Mouse (Mus musculus): ENCODE data around the gene Etl4.
A peak's percentile ranks its signal among the peaks of the same experiment; 100 is the strongest.

Etl4 gene

GRCm38 (mm10) chr2:20443671-20444440 is 534.3 kb downstream of the Etl4 start:
- ATAC-seq (ENCODE audit: low TSS enrichment), result no peak

GRCm38 (mm10) chr2:20445156-20446155 is 535.9 kb downstream of the Etl4 start:
- ATAC-seq (ENCODE audit: low TSS enrichment), result peak; percentile 62

- no peak for ATAC-seq (ENCODE audit: low TSS enrichment)
Measured at GRCm38 (mm10) chr2:20446180-20446579, 536.6 kb downstream of the Etl4 start.

GRCm38 (mm10) chr2:20450945-20451344 is 541.4 kb downstream of the Etl4 start:
- ATAC-seq (ENCODE audit: low TSS enrichment), result no peak

- no peak for ATAC-seq (ENCODE audit: low TSS enrichment)
Measured at GRCm38 (mm10) chr2:20453506-20454206, 544.1 kb downstream of the Etl4 start.

GRCm38 (mm10) chr2:20479199-20479598 is 569.6 kb downstream of the Etl4 start:
- no peak for ATAC-seq (ENCODE audit: low TSS enrichment)

- ATAC-seq (ENCODE audit: low TSS enrichment), result no peak
Measured at GRCm38 (mm10) chr2:20486137-20486788, 576.7 kb downstream of the Etl4 start.

- ATAC-seq (ENCODE audit: low TSS enrichment), result no peak
Measured at GRCm38 (mm10) chr2:20489090-20489489, 579.5 kb downstream of the Etl4 start.

- no peak for ATAC-seq (ENCODE audit: low TSS enrichment)
Measured at GRCm38 (mm10) chr2:20492125-20492524, 582.5 kb downstream of the Etl4 start.

GRCm38 (mm10) chr2:20493806-20494205 is 584.2 kb downstream of the Etl4 start:
- ATAC-seq (ENCODE audit: low TSS enrichment), result no peak

GRCm38 (mm10) chr2:20494666-20495065 is 585.1 kb downstream of the Etl4 start:
- ATAC-seq (ENCODE audit: low TSS enrichment), result peak; percentile 88

GRCm38 (mm10) chr2:20496219-20496800 is 586.7 kb downstream of the Etl4 start:
- ATAC-seq (ENCODE audit: low TSS enrichment), result no peak

GRCm38 (mm10) chr2:20507832-20508723 is 598.5 kb downstream of the Etl4 start:
- ATAC-seq (ENCODE audit: low TSS enrichment), result no peak

- ATAC-seq (ENCODE audit: low TSS enrichment), result no peak
Measured at GRCm38 (mm10) chr2:20508724-20509052, 599.1 kb downstream of the Etl4 start.

- ATAC-seq (ENCODE audit: low TSS enrichment), result no peak
Measured at GRCm38 (mm10) chr2:20510061-20510460, 600.5 kb downstream of the Etl4 start.

- no peak for ATAC-seq (ENCODE audit: low TSS enrichment)
Measured at GRCm38 (mm10) chr2:20516270-20516865, 606.8 kb downstream of the Etl4 start.

- ATAC-seq (ENCODE audit: low TSS enrichment), result no peak
Measured at GRCm38 (mm10) chr2:20517853-20518252, 608.3 kb downstream of the Etl4 start.

GRCm38 (mm10) chr2:20518506-20518905 is 608.9 kb downstream of the Etl4 start:
- ATAC-seq (ENCODE audit: low TSS enrichment), result no peak

- peak; percentile 48 for ATAC-seq (ENCODE audit: low TSS enrichment)
Measured at GRCm38 (mm10) chr2:20519447-20520098, 610.0 kb downstream of the Etl4 start.

Data from frontal cortex, adult (tissue).